Mouse (Mus musculus): ENCODE measurements around the gene Hspb3.

DNA sequence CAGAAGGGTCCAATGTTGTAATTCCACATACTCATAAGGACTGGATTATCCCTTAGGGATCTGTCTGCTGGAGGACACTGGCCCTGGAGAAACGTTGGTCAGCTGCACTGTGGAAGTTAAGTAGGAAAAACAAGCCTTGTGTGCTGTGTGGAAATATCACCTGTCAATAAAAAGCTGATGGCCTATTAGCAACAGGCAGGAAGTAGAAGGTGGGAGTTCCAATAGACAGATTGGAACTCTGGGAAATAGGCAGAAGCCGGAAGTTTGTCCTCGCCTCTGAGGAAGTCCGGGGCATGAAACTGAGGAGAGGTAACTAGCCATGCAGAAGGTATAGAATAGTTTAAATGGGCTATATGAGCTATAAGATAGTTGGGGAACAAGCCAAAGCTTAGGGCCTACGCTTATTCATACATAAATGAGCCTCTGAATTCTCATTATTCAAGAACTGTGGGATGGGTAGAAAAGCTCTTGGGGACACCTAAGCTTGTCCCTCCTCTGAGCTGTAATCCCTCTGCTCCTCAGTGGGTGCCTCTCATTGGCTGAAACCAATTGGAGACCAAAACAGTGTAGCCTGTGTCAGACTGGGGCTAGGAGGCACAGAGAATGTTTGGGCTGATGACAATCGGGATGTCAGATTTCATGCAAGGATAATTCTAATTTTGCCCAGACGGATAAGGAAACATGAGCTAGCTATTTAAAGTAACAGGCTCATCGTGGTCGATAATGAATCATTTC lies 2.7 kb downstream of the Hspb3 start:
- TF ChIP-seq CTCF (IDR thresholded peaks at IDR 0.05; ENCODE audit: low read depth) (no peak), EP300 (IDR thresholded peaks at IDR 0.05; ENCODE audit: low read depth) (no peak)

Data from liver, embryonic 14.5 days (tissue).